Mouse (Mus musculus): Measurements from ENCODE around the gene Cypt4. TPM values are rescaled to one million over a fixed set of nuclear protein-coding genes. Genes with fewer than 3 reads are reported as not detected.
"Not testable (repeated sequence)": the region's sequence is repeated elsewhere in the genome, so short reads cannot be mapped to it uniquely, and the experiment has no call there.

Gene Cypt4
- polyA plus RNA-seq (2015; fragmentation: Nextera tagmentation; extraction: Ambion mirVana), result not detected in 2 replicates

GRCm38 (mm10) chr9:24624896-24625295, at the start of gene Cypt4:
TSS of gene Cypt4 (plus strand) at chr9:24625196.
- no peaks in the 10 kb centered on the region for H3K4me1 ChIP-seq
- H3K4me2 ChIP-seq (replicated peaks), result no peak within 1 kb of the TSS
- H3K4me3 ChIP-seq (replicated peaks), result no peak within 1 kb of the TSS
- 91% methylated on average over 5 of the region's 5 CpGs for WGBS
- no peak within 1 kb of the TSS for H3K27ac ChIP-seq (replicated peaks)
- no peak for ATAC-seq (ENCODE audit: insufficient number of reproducible peaks, low FRiP score, low TSS enrichment, low read depth)
- no peaks in the 10 kb centered on the region for H3K9me3 ChIP-seq (replicated peaks)
- no peaks in the 10 kb centered on the region for H3K36me3 ChIP-seq
- no peak within 1 kb of the TSS for H3K9ac ChIP-seq
- no peaks in the 10 kb centered on the region for H3K27me3 ChIP-seq

GRCm38 (mm10) chr9:24637341-24637740, 12.3 kb downstream of the Cypt4 start:
- H3K9me3 ChIP-seq (replicated peaks); ATAC-seq (ENCODE audit: insufficient number of reproducible peaks, low FRiP score, low TSS enrichment, low read depth); H3K27ac ChIP-seq (replicated peaks); H3K4me3 ChIP-seq (replicated peaks); H3K9ac ChIP-seq; H3K27me3 ChIP-seq; H3K4me1 ChIP-seq; H3K4me2 ChIP-seq (replicated peaks); H3K36me3 ChIP-seq: not testable (repeated sequence)
- WGBS, result 85% methylated on average over 2 of the region's 2 CpGs

Other genes with a start within 250 kb of the Cypt4 start
- gene Dpy19l1, start 122.1 kb upstream of the Cypt4 start, polyA plus RNA-seq (2015; fragmentation: Nextera tagmentation; extraction: Ambion mirVana), result 11.6 and 14.7 TPM in 2 replicates
- gene Dpy19l2, start 71.1 kb downstream of the Cypt4 start, polyA plus RNA-seq (2015; fragmentation: Nextera tagmentation; extraction: Ambion mirVana), result 0.47 and 0.83 TPM in 2 replicates
- gene Tbx20, start 149.1 kb downstream of the Cypt4 start, polyA plus RNA-seq (2015; fragmentation: Nextera tagmentation; extraction: Ambion mirVana), result 0.14 TPM in 1 of 2 replicates, not detected in the other

Data from embryonic facial prominence, embryonic 15.5 days (tissue).